Mouse (Mus musculus) cerebellum, adult 11 months (tissue): ENCODE data around the gene Tmem189.

ENCODE experiments used
- DNase-seq: peaks from one replicate; pipeline ENCODE4 v3.0.0; 2022

The Tmem189 gene

DNA sequence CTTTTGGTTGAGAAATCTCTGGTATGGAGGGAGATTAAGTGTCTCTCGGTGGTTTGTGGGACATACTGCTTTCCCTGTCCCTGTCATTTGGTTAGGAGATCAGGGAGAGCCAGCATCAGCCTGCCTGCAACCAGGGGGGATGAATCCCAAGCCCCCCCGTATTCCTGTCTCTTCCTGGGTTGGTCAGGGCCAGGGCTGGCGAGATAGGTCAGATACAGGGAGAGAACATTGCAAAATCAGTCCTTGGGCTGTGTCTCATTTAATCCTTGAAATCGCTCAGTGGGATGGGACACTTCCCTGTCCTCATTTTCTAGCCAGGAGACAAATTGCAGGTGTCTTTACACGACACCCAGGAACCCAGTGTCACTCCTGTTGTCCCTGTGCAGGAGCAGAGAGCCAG lies 10.4 kb upstream of the Tmem189 start:
- DNase-seq, result no peak

DNA sequence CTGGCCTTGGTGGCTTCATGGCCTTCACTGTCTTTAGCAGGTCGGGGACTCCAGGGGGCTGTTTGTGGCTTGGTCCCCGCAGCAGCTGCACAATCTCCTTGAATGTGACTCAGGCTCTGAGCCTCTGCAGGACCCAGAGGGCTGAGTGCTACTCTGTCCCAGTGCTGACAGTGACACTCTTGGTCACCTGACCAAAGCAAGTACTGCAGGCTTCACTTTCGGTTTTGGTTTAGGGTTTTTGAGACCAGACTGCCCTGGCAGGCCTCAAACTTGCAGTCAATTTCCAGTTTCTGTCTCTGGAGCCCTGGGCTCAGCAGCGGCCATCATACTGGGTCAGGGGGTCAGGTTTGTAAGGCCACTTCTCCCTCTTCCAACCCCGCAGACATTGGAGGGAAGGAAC lies 8.3 kb upstream of the Tmem189 start:
- DNase-seq, result no peak

DNA sequence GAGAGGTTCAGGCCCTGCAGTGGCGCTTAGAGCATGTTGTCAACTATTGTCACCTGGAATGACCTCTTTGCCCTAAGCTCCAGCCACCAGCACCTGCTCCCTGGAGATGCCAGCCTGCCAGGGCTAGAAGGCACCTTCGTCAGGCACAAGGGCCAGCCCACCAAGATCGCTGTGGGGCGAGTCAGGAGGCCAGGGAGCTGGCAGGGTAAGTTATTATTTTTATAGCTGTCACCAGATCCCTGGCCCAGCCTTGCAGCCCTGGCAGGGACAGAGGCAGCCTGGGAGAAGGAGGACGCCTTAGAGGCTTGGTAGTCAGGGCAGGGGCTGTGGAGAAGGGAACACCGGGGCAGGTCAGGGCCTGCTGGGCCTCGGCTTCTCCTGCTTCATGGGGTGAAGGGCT lies 6.5 kb upstream of the Tmem189 start:
- no peak for DNase-seq

DNA sequence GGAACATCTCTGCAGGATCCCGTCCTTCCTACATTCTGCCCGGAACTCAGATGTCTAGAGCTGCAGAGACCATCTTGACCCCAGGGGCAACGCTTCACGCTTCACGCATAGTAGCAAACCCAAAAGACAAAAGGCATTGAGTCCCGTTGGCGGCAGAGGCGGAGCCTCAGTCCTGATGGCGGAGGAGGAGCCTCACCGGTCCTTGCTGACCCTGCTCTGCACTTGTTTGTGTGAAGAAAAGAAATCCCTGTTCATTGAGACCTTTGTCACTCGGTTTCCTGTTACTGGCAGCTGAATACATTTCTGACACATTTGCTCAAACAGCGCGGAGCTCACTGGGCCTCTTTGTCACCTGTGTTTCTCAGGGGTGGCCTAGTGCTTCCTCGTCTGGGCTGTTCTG lies 5.9 kb upstream of the Tmem189 start:
- no peak for DNase-seq

DNA sequence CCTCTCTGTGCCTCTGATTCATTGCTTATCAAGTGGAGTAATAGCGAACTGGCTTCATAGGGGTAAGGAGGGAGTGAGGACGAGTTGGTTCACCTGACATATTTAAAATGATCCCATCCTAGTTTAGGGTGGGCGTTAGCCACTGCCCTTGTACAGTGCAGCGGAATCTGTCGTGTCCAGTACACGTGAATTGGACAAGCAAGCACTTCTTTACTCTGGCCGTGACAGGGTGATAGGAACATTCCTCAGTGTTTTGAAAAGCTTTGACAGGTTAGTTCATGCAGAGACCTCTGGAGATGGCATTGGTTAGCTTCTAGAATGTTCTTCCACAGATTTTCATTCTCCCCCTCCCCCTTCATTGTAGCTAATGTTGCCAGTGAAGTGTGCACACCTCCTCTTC lies 5.3 kb upstream of the Tmem189 start:
- DNase-seq, result no peak

DNA sequence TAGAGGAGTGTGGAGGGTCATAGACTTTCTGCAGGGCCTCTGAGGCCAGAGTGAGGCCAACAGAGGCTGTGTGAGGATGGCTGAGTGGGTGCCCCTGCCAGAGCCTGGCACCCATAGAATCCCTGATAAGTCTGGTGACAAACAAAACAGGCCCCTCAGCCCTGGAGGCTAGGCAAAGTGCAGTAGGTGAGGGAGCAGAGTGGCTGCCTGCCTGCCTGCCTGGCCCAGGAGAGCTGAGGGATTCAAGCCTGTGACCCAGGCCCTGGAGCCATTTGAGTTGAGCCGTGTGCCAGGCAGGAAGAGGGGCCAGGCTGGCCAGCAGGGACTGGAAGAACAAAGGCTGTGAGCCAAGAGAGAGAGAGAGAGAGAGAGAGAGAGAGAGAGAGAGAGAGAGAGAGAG lies 4.6 kb upstream of the Tmem189 start:
- DNase-seq, result no peak

DNA sequence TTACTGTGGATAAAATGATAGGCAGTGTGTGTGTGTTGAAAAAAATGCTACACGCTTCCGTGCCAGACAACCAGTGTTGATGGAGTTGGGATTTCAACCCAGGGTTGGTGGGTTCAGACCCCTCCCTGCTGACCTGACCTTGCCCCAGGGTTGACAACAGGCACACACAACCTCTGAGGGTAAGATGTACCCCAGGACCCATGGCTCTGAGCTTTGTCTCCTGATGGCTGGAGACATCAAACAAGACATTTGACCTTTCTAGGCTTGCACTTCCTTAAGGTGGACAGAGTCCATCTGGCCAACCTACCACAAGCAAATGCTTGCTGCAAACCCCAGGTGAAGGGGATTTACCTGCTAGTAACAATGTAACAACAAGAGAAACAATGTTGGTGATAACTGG lies 3.9 kb upstream of the Tmem189 start:
- no peak for DNase-seq

DNA sequence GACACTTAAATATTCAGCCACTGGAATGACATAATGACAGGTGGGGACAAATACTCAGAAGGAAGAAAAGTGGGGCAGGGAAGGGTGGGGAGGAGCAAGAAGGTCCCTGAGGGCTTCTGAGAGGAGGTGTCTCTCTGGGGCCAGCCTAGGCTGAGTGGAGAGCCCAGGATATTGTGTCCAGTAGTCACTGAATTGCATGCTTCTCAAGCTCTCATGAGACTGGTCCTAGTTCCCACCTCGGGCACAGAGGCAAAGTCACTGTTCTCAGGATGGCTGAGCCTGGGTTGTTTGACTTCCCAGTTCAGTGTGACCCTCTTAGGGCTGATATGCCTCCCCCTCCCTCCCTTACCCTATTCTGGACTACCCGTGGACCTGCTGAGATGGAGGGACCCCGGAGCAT lies 3.2 kb upstream of the Tmem189 start:
- no peak for DNase-seq

DNA sequence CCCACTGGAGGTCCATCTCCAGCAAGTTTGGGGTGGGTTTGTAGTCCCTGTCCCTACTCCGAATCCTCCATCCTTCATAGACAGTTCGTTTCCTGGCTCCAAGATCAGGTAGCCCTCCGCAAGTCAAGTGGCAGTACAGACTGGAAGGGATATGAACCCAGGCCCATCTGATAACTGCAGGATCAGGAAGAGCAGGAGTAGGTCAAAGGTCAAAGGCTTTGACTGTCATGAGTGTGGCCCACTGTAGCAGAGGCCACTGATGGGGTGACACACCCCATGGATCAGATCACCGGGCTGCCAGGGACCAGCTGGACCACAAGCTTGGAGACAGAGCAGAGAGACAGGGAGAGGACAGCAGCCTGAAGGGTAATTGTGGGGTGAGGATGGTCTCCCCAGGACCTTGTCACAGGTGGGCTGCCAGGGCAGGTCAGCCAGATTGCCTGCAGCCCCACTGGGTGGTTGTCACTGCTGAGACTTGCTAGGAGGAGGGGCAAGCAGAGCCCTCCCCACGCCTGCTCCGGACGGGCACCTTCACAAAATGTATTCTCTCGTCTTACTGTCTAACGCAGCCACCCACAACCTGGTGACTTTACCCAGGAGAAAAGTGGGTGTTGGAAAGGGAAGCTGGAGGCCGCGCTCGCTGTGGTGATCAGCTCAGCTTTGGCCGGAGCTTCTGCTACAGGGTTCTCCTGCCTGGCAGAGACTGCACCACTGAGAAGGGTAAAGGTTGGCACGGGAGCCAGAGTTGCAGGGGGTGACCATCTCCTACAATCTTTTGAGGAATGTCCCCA lies 2.4 kb upstream of the Tmem189 start:
- DNase-seq, result no peak

DNA sequence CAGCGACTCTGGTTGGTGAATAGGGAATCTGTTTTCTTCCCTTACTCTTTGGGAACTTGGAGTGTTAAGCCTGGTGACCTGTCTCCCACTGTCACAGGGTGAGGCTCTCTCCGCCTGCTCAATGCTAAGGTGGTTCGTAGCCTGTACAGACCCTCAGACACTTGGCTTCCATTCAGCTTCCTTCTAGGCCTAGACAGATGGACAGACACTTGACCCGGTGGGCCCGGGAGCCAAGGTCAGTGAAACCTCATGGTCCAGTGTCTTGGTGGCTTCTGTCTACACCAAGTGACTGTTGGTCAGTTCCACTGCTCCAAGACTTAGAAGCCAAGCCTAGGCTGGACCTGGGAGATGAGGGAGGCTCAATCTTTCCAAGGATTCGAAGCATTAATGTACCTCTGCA lies 1.8 kb upstream of the Tmem189 start:
- DNase-seq, result no peak

DNA sequence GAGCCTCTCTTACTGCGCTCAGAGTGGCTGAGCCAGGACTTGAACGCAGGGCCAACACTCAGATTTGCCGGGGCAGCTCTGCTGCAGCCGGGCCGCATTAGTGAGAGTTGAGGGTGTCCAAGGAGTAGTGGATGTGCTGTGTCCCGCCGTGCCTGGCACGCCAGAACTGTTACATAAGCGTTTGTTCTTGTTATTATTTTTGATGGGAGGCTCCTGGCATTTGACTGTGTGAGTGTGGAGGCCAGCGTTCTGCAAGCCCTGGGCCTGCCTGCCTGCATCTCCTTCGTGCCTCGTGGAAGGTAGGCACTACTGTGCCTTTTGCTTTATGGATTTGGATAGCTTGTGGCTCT lies 1.3 kb upstream of the Tmem189 start:
- no peak for DNase-seq

DNA sequence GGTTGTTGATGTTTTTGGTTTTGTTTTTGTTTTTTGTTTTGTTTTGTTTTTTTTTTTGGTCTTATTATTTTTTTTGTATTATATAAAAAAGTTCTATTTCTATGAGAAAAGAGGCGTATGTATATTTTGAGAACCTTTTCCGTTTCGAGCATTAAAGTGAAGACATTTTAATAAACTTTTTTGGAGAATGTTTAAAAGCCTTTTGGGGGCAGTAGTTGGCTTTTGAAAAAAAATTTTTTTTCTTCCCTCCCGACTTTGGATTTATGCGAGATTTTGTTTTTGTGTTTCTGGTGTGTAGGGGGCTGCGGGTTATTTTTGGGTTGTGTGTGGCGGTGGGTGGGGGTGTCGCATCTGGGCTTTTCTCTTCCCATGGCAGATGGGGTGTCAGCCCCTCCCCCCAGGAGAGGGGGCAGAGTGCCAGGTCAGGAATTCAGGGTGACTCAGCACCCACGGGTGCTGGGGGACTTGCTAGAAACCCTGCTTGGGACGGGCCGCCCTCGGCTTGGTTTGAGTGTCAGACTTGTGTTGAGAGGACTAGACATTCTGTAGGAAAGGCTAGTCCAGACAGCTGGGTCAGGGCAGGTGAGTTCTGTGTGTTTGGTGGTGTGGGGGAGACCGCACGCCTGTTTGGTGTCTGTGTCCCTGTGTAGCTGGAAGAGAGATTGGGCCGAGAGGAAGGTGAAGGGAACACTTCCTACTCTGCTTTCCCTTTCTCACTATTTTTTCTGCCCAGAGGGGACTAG lies 768 bp upstream of the Tmem189 start:
- peak; percentile 32 for DNase-seq

DNA sequence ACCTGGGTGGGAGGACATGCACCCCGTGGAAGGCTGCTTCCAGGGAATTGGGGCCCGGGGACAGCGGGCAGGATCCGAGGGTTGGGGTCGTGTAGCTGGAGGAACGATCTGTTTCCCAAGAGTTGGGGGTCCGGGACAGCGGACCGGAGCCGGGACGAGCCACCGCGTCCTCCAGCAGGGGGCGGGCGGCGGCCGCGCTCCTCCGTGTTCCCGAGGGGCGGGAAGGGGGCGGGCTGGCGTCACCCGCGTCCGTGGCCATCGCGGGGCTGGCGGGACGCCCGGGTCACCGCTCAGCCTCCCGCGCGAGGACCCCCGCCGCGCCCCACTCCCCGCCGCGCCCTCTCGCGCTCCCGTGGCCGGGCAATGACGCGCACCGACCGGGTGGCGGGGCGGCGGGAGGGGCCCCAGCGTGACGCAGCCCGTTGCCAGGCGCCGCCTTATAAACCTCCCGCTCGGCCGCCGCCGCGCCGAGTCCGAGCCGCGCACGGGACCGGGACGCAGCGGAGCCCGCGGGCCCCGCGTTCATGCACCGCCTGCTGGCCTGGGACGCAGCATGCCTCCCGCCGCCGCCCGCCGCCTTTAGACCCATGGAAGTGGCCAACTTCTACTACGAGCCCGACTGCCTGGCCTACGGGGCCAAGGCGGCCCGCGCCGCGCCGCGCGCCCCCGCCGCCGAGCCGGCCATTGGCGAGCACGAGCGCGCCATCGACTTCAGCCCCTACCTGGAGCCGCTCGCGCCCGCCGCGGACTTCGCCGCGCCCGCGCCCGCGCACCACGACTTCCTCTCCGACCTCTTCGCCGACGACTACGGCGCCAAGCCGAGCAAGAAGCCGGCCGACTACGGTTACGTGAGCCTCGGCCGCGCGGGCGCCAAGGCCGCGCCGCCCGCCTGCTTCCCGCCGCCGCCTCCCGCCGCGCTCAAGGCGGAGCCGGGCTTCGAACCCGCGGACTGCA lies 847 bp downstream of the Tmem189 start, which contains the start of gene Cebpb:
Gene Cebpb (plus strand): TSS at position 418 of the 954 bp plus-strand sequence.
- peak; percentile 62 for DNase-seq

DNA sequence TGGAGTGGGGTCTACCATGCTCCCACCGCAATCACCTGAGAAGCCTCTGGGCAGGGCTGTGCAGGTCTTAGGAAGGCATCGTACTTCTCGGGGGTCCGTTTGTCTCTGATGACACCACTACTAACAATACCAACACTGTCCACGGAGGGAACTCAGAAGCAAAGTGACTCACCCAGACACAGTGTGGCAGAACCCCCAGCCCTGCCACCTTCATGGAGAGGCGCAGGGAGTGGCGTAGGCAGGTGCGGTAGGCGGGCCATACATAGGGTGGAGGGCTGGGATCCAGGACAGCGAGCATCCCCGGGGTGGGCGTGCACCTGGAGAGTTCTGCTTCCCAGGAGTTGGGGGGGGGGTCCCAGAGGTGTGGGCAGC lies 1.5 kb downstream of the Tmem189 start:
- DNase-seq, result no peak

DNA sequence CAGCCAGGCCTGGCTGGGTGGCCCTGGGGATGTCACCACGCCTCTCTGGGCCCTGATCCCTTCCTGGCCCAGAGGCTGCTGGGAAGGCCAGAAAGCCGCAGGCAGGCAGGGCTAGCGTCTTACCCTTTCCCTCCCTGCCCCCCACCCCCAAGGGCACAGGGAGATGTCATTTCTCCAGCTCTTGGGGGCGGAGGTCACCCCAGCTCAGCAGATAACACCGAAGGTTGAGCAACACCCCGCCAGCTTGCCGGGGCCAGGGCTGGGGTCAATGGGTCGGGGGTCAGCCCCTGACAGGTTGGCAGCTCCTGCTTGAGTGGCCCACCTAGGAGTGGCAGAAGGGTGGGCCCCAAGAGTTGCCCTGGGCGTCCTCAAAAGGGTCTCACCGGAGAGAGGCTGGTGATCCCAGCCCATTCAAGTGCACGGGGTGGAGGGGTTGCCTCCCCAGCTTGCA lies 1.9 kb downstream of the Tmem189 start:
- DNase-seq, result no peak

DNA sequence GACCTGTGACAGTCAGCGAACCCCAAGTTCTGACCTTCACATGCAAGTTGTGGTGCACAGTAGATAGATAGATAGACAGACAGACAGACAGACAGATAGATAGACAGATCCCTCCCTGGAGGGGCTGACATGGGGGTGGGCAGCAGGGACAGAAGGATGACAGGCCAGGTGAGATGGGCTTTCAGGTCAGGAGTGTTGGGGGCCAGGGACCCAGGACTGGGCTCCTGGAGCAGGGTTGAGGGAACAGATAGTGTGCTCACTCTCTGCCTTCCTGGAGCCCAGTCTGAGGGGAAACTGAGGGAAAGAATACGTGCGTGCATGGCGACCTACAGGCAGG lies 2.4 kb downstream of the Tmem189 start:
- no peak for DNase-seq

DNA sequence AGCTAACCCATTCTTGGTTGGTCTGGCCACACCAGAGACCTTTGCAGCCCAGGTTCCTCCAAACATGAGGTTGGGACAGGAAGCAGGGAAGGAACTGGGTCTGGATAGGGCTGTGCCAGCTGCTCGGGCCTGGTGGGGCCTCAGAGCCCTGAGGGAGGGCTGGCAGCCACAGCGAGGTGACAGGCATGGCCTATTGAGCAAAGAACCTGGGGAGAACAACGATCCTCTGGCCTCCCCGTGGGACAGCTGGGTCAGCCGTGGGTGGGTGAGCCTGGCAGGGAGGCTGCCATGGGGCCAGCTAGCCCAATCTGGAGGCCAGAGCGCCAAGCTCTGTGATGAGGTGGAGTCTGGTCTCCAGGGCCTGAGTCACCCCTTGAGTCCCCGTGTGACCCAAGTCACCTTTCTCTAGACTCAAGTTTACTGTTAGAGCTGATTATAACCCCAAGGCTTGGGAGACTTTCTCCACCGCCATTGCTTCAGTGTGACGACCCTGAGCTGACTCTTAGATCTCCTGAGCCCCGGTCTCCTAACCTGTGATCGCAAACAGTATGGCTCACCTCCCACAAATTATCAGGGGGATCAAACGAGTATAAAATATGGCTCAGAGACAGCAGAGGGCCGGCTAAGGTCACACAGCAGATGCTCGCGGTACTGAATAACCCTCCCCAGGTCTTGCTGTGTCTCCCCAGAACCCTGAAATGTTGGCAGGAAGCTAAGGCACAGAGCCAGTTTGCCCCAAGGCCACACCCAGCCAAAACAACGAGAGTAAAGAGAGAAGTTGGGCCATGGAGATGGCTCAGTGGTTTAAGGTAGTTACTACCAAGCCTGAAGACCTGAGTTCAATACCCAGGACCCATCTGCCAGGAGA lies 3.0 kb downstream of the Tmem189 start:
- DNase-seq, result no peak

DNA sequence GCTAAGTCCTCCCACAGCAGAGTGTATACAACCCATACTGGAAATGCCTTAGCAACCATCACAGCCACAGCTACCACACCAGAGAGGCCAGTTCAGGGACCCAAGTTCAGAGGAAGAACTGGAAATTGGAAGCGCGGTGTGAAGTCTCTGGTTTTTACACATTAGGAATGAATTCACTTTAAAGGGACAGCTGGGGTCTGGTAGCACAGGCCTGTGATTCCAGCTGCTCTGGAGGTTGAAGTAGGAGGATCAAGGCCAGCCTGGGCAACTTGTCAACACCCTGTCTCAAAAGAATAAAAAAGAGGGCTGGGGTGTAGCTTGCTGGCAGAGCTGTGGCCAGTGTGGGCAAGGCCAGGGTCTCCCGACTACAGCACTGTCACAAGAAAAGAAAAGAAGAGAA lies 3.8 kb downstream of the Tmem189 start:
- no peak for DNase-seq

DNA sequence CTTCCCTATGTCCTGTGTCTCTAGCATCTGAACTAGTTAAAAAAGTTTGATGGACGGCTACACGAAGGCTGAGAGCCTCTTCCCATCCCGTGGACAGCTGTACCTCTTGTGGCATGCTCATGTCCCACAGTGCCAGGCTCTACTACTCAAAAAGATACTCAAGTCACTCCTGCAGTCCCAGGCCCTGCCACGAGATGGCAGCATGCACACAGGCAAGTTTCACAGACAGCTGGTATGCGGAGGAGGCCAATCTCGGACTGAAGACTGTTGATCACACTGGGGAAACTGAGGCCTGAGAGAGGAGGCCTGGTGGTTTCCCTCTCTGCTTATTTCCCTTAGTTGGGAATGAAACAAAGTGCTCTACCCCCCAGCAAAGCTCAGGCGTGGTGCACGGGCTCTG lies 4.5 kb downstream of the Tmem189 start:
- DNase-seq, result peak; percentile 89

DNA sequence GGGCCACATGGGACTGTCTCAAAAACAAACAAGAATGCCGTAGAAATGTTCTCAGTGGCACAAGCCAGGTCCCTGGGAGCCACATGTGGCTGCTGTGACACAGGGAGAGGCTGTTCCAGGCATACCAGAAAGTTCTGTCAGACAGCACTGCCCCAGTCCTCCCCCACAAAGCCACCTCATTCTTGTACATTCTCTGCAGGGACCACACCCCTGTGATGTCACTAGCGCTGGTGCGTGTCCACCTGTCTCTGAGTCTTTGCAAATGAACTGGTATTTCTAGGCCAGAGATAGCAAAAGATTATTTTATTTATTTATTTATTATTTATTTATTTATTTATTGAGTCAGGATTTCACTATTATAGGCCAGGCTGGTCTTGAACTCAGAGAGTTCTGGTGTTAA lies 5.9 kb downstream of the Tmem189 start:
- DNase-seq, result no peak

DNA sequence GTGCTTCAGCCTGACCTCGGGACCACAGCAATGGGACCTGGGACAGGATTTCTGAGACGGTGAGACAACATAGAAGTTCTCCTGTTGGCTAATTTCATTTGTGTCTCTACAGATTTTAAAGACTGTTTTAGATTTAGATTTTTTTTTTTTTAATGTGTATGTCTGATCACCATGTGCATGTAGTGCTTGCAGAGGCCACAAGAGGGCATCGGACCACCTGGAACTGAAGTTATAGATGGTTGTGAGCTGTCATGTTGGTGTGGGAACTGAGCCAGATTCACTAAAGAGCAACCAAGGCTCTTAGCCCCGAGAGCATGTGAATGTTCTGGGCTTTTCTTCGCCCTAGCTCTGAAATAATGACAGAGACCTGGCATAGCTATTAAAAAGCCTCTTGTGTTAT lies 9.0 kb downstream of the Tmem189 start:
- DNase-seq, result no peak

DNA sequence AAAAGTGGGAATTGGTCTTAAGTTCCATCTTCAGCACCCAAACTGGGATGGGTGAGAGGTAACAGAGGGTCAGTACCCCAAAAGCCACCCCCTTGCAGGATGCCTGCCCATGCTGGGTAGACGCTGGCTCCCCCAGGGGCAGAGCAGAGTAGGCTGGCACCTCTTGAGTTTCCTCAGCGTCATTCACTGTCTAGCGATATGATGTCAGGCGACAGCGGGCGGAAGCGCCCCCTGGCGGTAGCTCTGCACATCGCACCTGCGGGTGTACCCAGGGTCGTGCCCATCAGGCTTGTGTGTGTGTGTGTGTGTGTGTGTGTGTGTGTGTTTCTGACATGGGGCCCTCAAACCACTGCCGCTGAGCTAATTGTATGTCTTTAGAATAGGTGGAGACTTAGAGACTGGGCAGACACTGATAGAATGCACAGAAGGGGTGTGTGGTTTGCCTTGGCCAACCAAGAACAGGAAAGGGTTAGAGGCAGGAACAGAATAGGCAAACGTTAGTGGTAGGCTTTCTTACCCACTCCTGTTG lies 9.7 kb downstream of the Tmem189 start:
- peak; percentile 64 for DNase-seq
